In the genomic region with DNA sequence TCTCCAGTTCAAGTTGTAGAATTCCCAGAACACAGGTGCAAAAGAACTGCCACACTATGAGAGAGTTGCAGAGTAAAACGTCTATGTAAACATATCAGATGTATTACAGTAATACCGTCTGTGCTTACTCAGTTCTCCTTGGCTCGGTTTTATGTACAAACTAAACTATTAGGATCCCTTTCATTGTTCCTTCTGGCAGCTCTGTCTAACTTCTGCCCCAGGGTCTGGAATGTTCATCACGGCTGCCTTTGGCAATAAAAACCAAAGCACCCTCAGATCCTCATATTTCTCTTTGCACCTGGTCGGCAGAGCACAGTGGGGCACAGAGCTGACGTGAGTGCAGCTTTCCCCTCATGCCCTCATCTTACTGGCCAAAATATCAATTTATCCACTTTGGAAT, we compare ENCODE assay signal across 7 mouse cellular contexts. TPM values are rescaled to one million over a fixed set of nuclear protein-coding genes. Genes with fewer than 3 reads are reported as not detected.
A peak's percentile ranks its signal among the peaks of the same experiment; 100 is the strongest.
DNase-seq lines count a peak whose midpoint lies in the region; ATAC-seq lines count a peak whose summit lies in the region.
"Not testable (repeated sequence)": the region's sequence is repeated elsewhere in the genome, so short reads cannot be mapped to it uniquely, and the experiment has no call there.

No protein-coding gene starts in this region.

- WGBS in intestine, embryonic 14.5 days: 56% methylated on average over 6 of the region's 6 CpGs

- not testable (repeated sequence) for H3K27me3 ChIP-seq in intestine, embryonic 14.5 days (replicated peaks; ENCODE audit: control insufficient read depth, insufficient read depth, low read length)

- not testable (repeated sequence) for H3K9ac ChIP-seq in intestine, embryonic 14.5 days (ENCODE audit: low read length)

- not testable (repeated sequence) for H3K9me3 ChIP-seq in intestine, embryonic 14.5 days (ENCODE audit: control insufficient read depth, low read length)

- not testable (repeated sequence) for H3K4me1 ChIP-seq in intestine, embryonic 14.5 days (replicated peaks; ENCODE audit: control insufficient read depth, insufficient read depth, low read length)

- H3K27ac ChIP-seq in intestine, embryonic 14.5 days (ENCODE audit: low read depth): not testable (repeated sequence)

- not testable (repeated sequence) for ATAC-seq in intestine, embryonic 14.5 days (replicated peaks; ENCODE audit: low FRiP score, low TSS enrichment, low read depth)

- not testable (repeated sequence) for H3K4me3 ChIP-seq in intestine, embryonic 14.5 days (ENCODE audit: low read depth, low read length)

- H3K36me3 ChIP-seq in intestine, embryonic 14.5 days (ENCODE audit: control insufficient read depth, insufficient read depth, low read length): peaks cover 22% of the 10 kb centered on the region

- peak; percentile 13 for DNase-seq in ZHBTc4 (ENCODE audit: low read depth, low spot score)
- peak; percentile 18 for DNase-seq in cerebellum, adult 9-11 months
- peak; percentile 62 for DNase-seq in gonadal fat pad, adult 2 months (ENCODE audit: low read depth)
- peak; percentile 53 for DNase-seq in intestine, embryonic 14.5 days (ENCODE audit: low spot score)
- peak; percentile 2 to 11 for DNase-seq in left cerebral cortex, adult 8-10 months (ENCODE audit: low spot score in 2 of 2)
- peak; percentile 28 to 39 for DNase-seq in lung, postnatal 4 days
- peak; percentile 41 to 44 for DNase-seq in right cerebral cortex, postnatal 10 days (ENCODE audit: low spot score in 2 of 2)

- H3K4me2 ChIP-seq in intestine, embryonic 14.5 days (ENCODE audit: low read length): not testable (repeated sequence)

RNA-seq across cellular contexts. Expression of gene Gm21887, which starts 34.5 kb away (rescaled TPM):
- polyA plus RNA-seq in gonadal fat pad, adult 2 months (2012; rRNA removed): 106 and 190 TPM in 2 replicates
- 223 and 261 TPM in 2 replicates for polyA plus RNA-seq in intestine, embryonic 14.5 days (2014; fragmentation: Nextera tagmentation; extraction: Ambion mirVana)
- 100 to 1,000 TPM in 2 of 4 experiments, 10 to 100 TPM in 2; 64.2 to 131 (median 96.7) TPM for total RNA-seq in left cerebral cortex, adult 8-10 months (2022)

Comparison
In these comparisons a context has a peak if more than half of its experiments do, and no peak if none do; other contexts are left out.
1. DNase-seq: peak in every context shown above with its lines; median percentile 62 in gonadal fat pad, adult 2 months; 53 in intestine, embryonic 14.5 days; 42 in right cerebral cortex, postnatal 10 days; 34 in lung, postnatal 4 days; 18 in cerebellum, adult 9-11 months; 13 in ZHBTc4; 6 in left cerebral cortex, adult 8-10 months.